ENCODE assay signal across 8 mouse cellular contexts in genomic region chrX:12006031-12006881, GRCm38 (mm10).
DNase-seq lines count a peak whose midpoint lies in the region; ATAC-seq and TF ChIP-seq lines count a peak whose summit lies in the region.

No protein-coding gene starts in this region.

- no peak for TF ChIP-seq POLR2A in limb, embryonic 14.5 days (IDR thresholded peaks at IDR 0.05; ENCODE audit: borderline replicate concordance, extremely low read depth, insufficient read depth, insufficient read length)

- H3K27me3 ChIP-seq in embryonic facial prominence, embryonic 13.5 days, result peaks cover 89% of the 10 kb centered on the region
- peaks cover 17% of the 10 kb centered on the region for H3K27me3 ChIP-seq in limb, embryonic 14.5 days (ENCODE audit: control insufficient read depth, insufficient read depth, low read length)
- peaks cover 24% of the 10 kb centered on the region for H3K27me3 ChIP-seq in midbrain, embryonic 15.5 days (replicated peaks)
- no peaks in the 10 kb centered on the region; the same call in 1 of the 2 replicates for H3K27me3 ChIP-seq in splenic B cell, adult 2 months (ENCODE audit: control insufficient read depth, insufficient read depth, low read length, poor library complexity, severe bottlenecking)

- H3K36me3 ChIP-seq in embryonic facial prominence, embryonic 13.5 days, result no peaks in the 10 kb centered on the region
- no peaks in the 10 kb centered on the region for H3K36me3 ChIP-seq in limb, embryonic 14.5 days (ENCODE audit: control insufficient read depth, insufficient read depth, low read length)
- no peaks in the 10 kb centered on the region for H3K36me3 ChIP-seq in midbrain, embryonic 15.5 days (replicated peaks)
- H3K36me3 ChIP-seq in splenic B cell, adult 2 months (ENCODE audit: control insufficient read depth, insufficient read depth, low read length, poor library complexity, severe bottlenecking), result no peaks in the 10 kb centered on the region

- H3K4me1 ChIP-seq in embryonic facial prominence, embryonic 13.5 days, result peaks cover 43% of the 10 kb centered on the region
- peaks cover 18% of the 10 kb centered on the region for H3K4me1 ChIP-seq in limb, embryonic 14.5 days (ENCODE audit: control insufficient read depth, insufficient read depth, low read length)
- peaks cover 38% of the 10 kb centered on the region for H3K4me1 ChIP-seq in midbrain, embryonic 15.5 days

- peak; percentile 89 for DNase-seq in 3T3-L1 (ENCODE audit: low read depth, low spot score)
- peak; percentile 51 for DNase-seq in adrenal gland, adult 8-10 months
- DNase-seq in heart, adult 9 months (ENCODE audit: low spot score in 2 of 2), result peak; percentile 68 to 69
- DNase-seq in kidney, adult 9 months, result peak; percentile 55
- DNase-seq in limb, embryonic 14.5 days (ENCODE audit: low spot score), result peak; percentile 56
- peak; percentile 27 for DNase-seq in splenic B cell, adult 2 months (ENCODE audit: low read depth, low spot score)

- H3K9ac ChIP-seq in embryonic facial prominence, embryonic 13.5 days, result peak overlapping the region; percentile 69
- peak overlapping the region; percentile 51 for H3K9ac ChIP-seq in limb, embryonic 14.5 days (ENCODE audit: low read depth, low read length, severe bottlenecking)
- peak overlapping the region; percentile 48 for H3K9ac ChIP-seq in midbrain, embryonic 15.5 days

- H3K4me3 ChIP-seq in embryonic facial prominence, embryonic 13.5 days, result peak overlapping the region; percentile 45
- H3K4me3 ChIP-seq in limb, embryonic 14.5 days (replicated peaks; ENCODE audit: low read length), result peak overlapping the region; percentile 39
- peak overlapping the region; percentile 41 for H3K4me3 ChIP-seq in midbrain, embryonic 15.5 days

- no peaks in the 10 kb centered on the region for H3K9me3 ChIP-seq in embryonic facial prominence, embryonic 13.5 days
- H3K9me3 ChIP-seq in limb, embryonic 14.5 days (ENCODE audit: control insufficient read depth, low read length), result no peaks in the 10 kb centered on the region
- no peaks in the 10 kb centered on the region for H3K9me3 ChIP-seq in midbrain, embryonic 15.5 days

- WGBS in embryonic facial prominence, embryonic 13.5 days, result 3% methylated on average over 54 of the region's 57 CpGs
- 4% methylated on average over 33 of the region's 57 CpGs for WGBS in limb, embryonic 14.5 days
- WGBS in midbrain, embryonic 15.5 days, result 5% methylated on average over 57 of the region's 57 CpGs

- peak; percentile 69 for ATAC-seq in embryonic facial prominence, embryonic 13.5 days (ENCODE audit: insufficient number of reproducible peaks, insufficient read depth, low FRiP score, low TSS enrichment, low read depth)
- peak; percentile 47 for ATAC-seq in limb, embryonic 14.5 days (ENCODE audit: low FRiP score, low read depth)
- ATAC-seq in midbrain, embryonic 15.5 days (replicated peaks), result peak; percentile 66

- H3K4me2 ChIP-seq in embryonic facial prominence, embryonic 13.5 days, result peak overlapping the region; percentile 67
- H3K4me2 ChIP-seq in limb, embryonic 14.5 days (replicated peaks; ENCODE audit: low read depth, low read length, severe bottlenecking), result peak overlapping the region; percentile 67
- peak overlapping the region; percentile 67 for H3K4me2 ChIP-seq in midbrain, embryonic 15.5 days

- peak overlapping the region; percentile 82 for H3K27ac ChIP-seq in embryonic facial prominence, embryonic 13.5 days
- peak overlapping the region; percentile 79 for H3K27ac ChIP-seq in limb, embryonic 14.5 days (replicated peaks; ENCODE audit: low read depth, low read length)
- H3K27ac ChIP-seq in midbrain, embryonic 15.5 days, result peak overlapping the region; percentile 92

Comparison
In these comparisons a context has a peak if more than half of its experiments do, and no peak if none do; other contexts are left out.
1. Peak in every context shown above with its lines: DNase-seq, ATAC-seq, H3K4me3 ChIP-seq and H3K27ac ChIP-seq.
2. DNase-seq: peak in every context shown above with its lines; median percentile 89 in 3T3-L1; 68 in heart, adult 9 months; 56 in limb, embryonic 14.5 days; 55 in kidney, adult 9 months; 51 in adrenal gland, adult 8-10 months; 27 in splenic B cell, adult 2 months.